Mouse (Mus musculus) myocyte (in vitro differentiated cells): ENCODE measurements around the gene Yars. TPM values are rescaled to one million over a fixed set of nuclear protein-coding genes. Genes with fewer than 3 reads are reported as not detected.
"Not testable (repeated sequence)": the region's sequence is repeated elsewhere in the genome, so short reads cannot be mapped to it uniquely, and the experiment has no call there.

Experiments used
- H3K27me3 ChIP-seq: one replicate; pipeline ENCODE4 v1.6.1; 2011; ENCODE audit not compliant: control insufficient read depth, insufficient read depth, insufficient read length
- H3K36me3 ChIP-seq: one replicate; pipeline ENCODE4 v1.6.1; 2011; ENCODE audit not compliant: control insufficient read depth, insufficient read depth
- H3K4me2 ChIP-seq: one replicate; pipeline ENCODE4 v1.6.1; 2011; ENCODE audit warnings: low read depth, control low read depth
- H3K4me3 ChIP-seq: one replicate; pipeline ENCODE4 v1.5.1; 2011; ENCODE audit warnings: mild to moderate bottlenecking, control low read depth, moderate library complexity
- H3K79me2 ChIP-seq: one replicate; pipeline ENCODE4 v1.6.1; 2011; ENCODE audit not compliant: control insufficient read depth, insufficient read depth
- H3ac ChIP-seq: one replicate; pipeline ENCODE4 v1.6.1; 2011; ENCODE audit not compliant: control insufficient read depth, insufficient read length
- CEBPB ChIP-seq: IDR thresholded peaks from 2 replicates; pipeline ENCODE4 v1.6.1; 2011; ENCODE audit warnings: mild to moderate bottlenecking, moderate library complexity; ENCODE audit not compliant: poor library complexity, insufficient read depth, severe bottlenecking
- E2F4 ChIP-seq: IDR thresholded peaks from one replicate; pipeline ENCODE4 v1.6.1; 2011; ENCODE audit warnings: mild to moderate bottlenecking, control low read depth, moderate library complexity; ENCODE audit not compliant: insufficient read depth
- MAX ChIP-seq: IDR thresholded peaks from one replicate; pipeline ENCODE4 v1.6.1; 2011; ENCODE audit warnings: low read depth, mild to moderate bottlenecking, control low read depth
- MYOD1 ChIP-seq, 3 experiments: IDR thresholded peaks; one replicate each; pipeline ENCODE4 v1.6.1; 2011; ENCODE audit warnings: control low read depth in 2 of 3, low read depth in 2 of 3, mild to moderate bottlenecking in 2 of 3, moderate library complexity in 1 of 3; ENCODE audit not compliant: insufficient read length in 2 of 3, control insufficient read depth in 1 of 3
- MYOG ChIP-seq, 3 experiments: IDR thresholded peaks; one replicate each; pipeline ENCODE4 v1.6.1; 2011; ENCODE audit warnings: control low read depth in 2 of 3, low read depth in 2 of 3, mild to moderate bottlenecking in 2 of 3; ENCODE audit not compliant: insufficient read length in 2 of 3, control insufficient read depth in 1 of 3, insufficient read depth in 1 of 3
- POLR2A ChIP-seq: IDR thresholded peaks from one replicate; pipeline ENCODE4 v1.6.1; 2011; ENCODE audit warnings: low read depth, mild to moderate bottlenecking, control low read depth, moderate library complexity; ENCODE audit not compliant: insufficient read length
- POLR2AphosphoS2 ChIP-seq: IDR thresholded peaks from one replicate; pipeline ENCODE4 v1.6.1; 2011; ENCODE audit warnings: low read depth, control low read depth; ENCODE audit not compliant: insufficient read length
- REST ChIP-seq: IDR thresholded peaks from one replicate; pipeline ENCODE4 v1.6.1; 2011; ENCODE audit warnings: mild to moderate bottlenecking, control low read depth, moderate library complexity; ENCODE audit not compliant: insufficient read depth, insufficient read length
- TCF12 ChIP-seq: IDR thresholded peaks from one replicate; pipeline ENCODE4 v1.6.1; 2011; ENCODE audit warnings: mild to moderate bottlenecking, control low read depth; ENCODE audit not compliant: poor library complexity, insufficient read depth, severe bottlenecking
- TCF3 ChIP-seq: IDR thresholded peaks from one replicate; pipeline ENCODE4 v1.6.1; 2011; ENCODE audit warnings: low read depth, control low read depth; ENCODE audit not compliant: insufficient read length
- USF1 ChIP-seq: IDR thresholded peaks from one replicate; pipeline ENCODE4 v1.6.1; 2011; ENCODE audit warnings: low read depth, mild to moderate bottlenecking, control low read depth, moderate library complexity
- polyA plus RNA-seq: library from polyadenylated mRNA; unstranded; fragments of >200 nt; fragmentation: generic; extraction: Trizol; gene quantifications from one replicate; pipeline ENCODE4 v1.2.1, GENCODE M21; 2012; ENCODE audit warnings: missing spikeins

Gene Yars
- polyA plus RNA-seq, 1 experiment: 183 TPM

DNA sequence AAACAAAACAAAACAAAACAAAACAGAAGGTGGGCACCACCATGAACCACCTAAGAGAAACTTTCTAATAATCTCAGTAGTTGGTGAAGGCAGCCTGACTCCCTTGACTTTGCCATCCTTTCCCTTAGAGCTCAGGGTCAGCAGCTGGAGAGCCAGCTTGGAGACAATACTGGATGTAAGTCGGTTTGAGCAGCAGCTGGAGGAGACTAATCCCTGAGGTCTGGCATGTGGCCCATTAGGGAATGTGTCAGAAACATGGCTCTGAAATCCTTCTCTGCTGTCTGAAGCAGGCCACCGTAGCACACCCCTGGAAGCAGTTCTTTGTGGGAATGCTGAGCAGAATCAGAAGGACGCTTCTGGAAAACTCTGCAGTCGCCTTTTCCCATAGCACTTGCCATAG lies 21.9 kb downstream of the Yars start:
- TF ChIP-seq TCF12 (no peak), CEBPB (no peak), TCF3 (no peak), MAX (no peak), POLR2AphosphoS2 (peak; percentile 50), MYOG (IDR thresholded peaks at IDR 0.05; ENCODE audit: control insufficient read depth in 1 of 3, insufficient read depth in 1 of 3, insufficient read length in 2 of 3, low read depth in 2 of 3) (no peak), MYOD1 (IDR thresholded peaks at IDR 0.05; ENCODE audit: control insufficient read depth in 1 of 3, insufficient read length in 2 of 3, low read depth in 2 of 3) (peak in 2 of 3 experiments; percentile 37 to 58)
- peaks cover 82% of the 10 kb centered on the region for H3K36me3 ChIP-seq
- H3K79me2 ChIP-seq: no peaks in the 10 kb centered on the region
- no peak overlapping the region for H3K4me2 ChIP-seq
- no peaks in the 10 kb centered on the region for H3K27me3 ChIP-seq
- H3ac ChIP-seq: no peak overlapping the region
- H3K4me3 ChIP-seq: no peak overlapping the region

DNA sequence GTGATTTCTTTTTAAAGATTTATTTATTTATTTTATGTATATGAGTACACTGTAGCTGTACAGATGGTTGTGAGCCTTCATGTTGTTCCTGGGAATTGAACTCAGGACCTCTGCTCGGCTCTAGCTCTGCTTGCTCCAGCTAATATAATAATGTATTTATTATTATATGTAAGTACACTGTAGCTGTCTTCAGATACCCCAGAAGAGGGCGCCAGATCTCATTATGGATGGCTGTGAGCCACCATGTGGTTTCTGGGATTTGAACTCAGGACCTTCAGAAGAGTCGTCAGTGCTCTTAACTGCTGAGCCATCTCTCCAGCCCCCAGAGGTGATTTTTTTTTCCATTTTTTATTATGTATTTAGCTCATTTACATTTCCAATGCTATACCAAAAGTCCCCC lies 22.9 kb downstream of the Yars start:
- H3K79me2 ChIP-seq, H3K4me2 ChIP-seq, H3K4me3 ChIP-seq, H3K27me3 ChIP-seq, H3ac ChIP-seq: not testable (repeated sequence)
- peaks cover 80% of the 10 kb centered on the region for H3K36me3 ChIP-seq

GRCm38 (mm10) chr4:129218569-129219175 lies 29.1 kb downstream of the Yars start:
- TF ChIP-seq POLR2A: peak; percentile 33
- TF ChIP-seq E2F4: no peak
- peak; percentile 72 for TF ChIP-seq POLR2AphosphoS2
- H3K36me3 ChIP-seq: peaks cover 61% of the 10 kb centered on the region
- no peak overlapping the region for H3K4me3 ChIP-seq
- H3ac ChIP-seq: no peak overlapping the region
- no peaks in the 10 kb centered on the region for H3K27me3 ChIP-seq
- no peaks in the 10 kb centered on the region for H3K79me2 ChIP-seq
- no peak overlapping the region for H3K4me2 ChIP-seq

- Histone ChIP-seq H3K27me3 (no peaks in the 10 kb centered on the region), H3K4me2 (no peak overlapping the region), H3K4me3 (no peak overlapping the region)
Measured at GRCm38 (mm10) chr4:129219198-129219597, 29.6 kb downstream of the Yars start.

GRCm38 (mm10) chr4:129220376-129221089 lies 31.0 kb downstream of the Yars start:
- Histone ChIP-seq H3K36me3 (peaks cover 48% of the 10 kb centered on the region), H3K27me3 (no peaks in the 10 kb centered on the region), H3K79me2 (no peaks in the 10 kb centered on the region), H3K4me2 (no peak overlapping the region), H3K4me3 (no peak overlapping the region), H3ac (no peak overlapping the region)
- TF ChIP-seq TCF12 (no peak), MYOG (IDR thresholded peaks at IDR 0.05; ENCODE audit: control insufficient read depth in 1 of 3, insufficient read depth in 1 of 3, insufficient read length in 2 of 3, low read depth in 2 of 3) (no peak), POLR2A (peak; percentile 1), USF1 (no peak), POLR2AphosphoS2 (peak; percentile 71)

More at GRCm38 (mm10) chr4:129219198-129219597, 29.6 kb downstream of the Yars start:
- Histone ChIP-seq H3K36me3 (peaks cover 56% of the 10 kb centered on the region), H3K79me2 (no peaks in the 10 kb centered on the region), H3ac (no peak overlapping the region)
- TF ChIP-seq REST (no peak), POLR2AphosphoS2 (peak; percentile 99), MYOD1 (IDR thresholded peaks at IDR 0.05; ENCODE audit: control insufficient read depth in 1 of 3, insufficient read length in 2 of 3, low read depth in 2 of 3) (no peak), POLR2A (peak; percentile 71), MAX (no peak)
